Mouse (Mus musculus): ENCODE data around the gene Nol9. TPM values are rescaled to one million over a fixed set of nuclear protein-coding genes. Genes with fewer than 3 reads are reported as not detected.

The Nol9 gene
- polyA plus RNA-seq (2012; rRNA removed; ENCODE audit: low replicate concordance): 12.9 and 13.8 TPM in 2 replicates

DNA sequence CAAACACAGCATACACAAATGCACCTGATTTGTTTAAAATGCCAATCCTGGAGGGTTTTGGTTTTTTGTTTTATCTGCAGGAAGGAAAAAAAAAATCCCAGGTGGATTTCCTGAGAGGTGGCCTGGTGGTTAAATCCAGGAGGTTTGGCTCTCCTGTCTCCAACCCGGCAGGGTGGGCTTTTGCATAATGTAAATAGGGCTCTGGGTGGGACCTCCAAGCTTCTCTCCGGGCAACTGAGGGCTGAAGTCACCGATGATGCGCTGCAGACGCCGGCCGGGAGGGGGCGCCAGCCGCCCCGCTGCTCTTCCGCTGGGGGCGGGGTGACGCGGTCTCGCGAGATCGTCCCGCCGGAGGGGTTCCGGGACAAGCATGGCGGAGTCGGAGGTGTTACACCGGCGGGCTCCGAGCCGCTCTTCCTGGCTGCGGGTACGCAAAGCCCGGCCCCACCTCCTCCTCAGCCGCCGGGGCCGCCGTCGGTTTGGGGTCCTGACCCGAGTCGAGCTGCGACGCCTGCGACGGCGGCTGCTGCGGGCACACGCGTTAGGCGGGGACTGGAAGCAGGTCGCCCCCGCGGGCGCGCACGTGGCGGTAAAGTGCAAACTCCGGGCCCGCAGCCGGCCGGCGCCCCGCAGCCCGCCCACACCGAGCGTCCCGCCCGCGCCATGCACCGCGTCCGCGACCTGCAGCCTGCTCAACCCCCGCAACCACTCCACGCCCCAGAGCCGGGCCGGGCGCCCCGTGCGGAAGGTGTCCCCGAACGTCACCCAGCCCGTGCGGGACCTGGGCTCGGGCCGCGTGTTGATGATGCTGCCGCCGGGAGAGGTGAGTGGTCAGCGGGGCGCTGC, at the start of gene Nol9:
Gene Nol9 (plus strand): TSS at position 337 of the 846 bp plus-strand sequence.

DNA sequence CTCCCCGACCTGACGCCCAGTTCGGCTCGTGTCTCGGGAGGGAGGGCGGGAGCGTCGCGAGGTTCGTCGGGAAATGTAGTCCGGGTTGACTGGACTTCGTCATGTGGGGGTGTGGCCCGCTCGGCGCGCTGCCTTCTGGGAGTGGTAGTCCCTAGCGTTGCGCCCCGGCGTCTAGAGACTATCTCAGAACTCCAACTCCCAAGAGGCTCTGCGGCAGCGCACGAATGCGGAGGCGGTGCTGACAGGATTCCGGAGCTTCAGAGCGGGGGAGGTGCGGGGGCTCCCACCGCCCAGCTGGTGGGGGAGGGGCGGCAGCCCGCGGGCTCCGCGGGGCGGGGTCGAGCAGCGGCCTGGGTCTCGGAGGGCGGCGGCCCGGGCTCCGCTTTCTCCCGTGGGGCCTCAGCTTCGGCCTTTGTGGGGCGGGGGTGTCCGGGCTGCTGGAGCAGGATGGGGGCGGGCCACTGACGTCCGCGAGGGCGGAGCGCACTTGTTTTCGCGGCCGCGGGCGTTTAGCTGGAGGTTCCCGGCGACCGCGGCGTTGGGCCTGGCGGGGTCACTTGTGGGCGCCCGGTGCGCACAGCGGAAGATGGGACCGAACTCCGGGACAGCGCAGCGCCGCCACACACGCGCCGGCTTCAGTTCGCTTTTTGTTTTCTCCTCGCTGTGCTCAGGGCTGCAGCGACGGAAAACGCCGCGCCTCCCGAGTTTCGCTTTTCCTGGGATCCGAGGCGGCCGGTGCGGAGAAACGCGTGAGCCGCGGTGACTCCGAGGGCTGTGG, 42.8 kb upstream of the Nol9 start, which contains the start of gene Phf13:
Gene Phf13 (minus strand): TSS at position 86 of the 778 bp plus-strand sequence.

GRCm38 (mm10) chr4:152008622-152009075, 30.5 kb upstream of the Nol9 start, which contains the start of gene Klhl21:
Gene Klhl21, plus strand, starts transcription at chr4:152008803.

GRCm38 (mm10) chr4:152027524-152027923, 11.6 kb upstream of the Nol9 start, which contains the start of gene Zbtb48:
Gene Zbtb48, minus strand, starts transcription at chr4:152027671.

DNA sequence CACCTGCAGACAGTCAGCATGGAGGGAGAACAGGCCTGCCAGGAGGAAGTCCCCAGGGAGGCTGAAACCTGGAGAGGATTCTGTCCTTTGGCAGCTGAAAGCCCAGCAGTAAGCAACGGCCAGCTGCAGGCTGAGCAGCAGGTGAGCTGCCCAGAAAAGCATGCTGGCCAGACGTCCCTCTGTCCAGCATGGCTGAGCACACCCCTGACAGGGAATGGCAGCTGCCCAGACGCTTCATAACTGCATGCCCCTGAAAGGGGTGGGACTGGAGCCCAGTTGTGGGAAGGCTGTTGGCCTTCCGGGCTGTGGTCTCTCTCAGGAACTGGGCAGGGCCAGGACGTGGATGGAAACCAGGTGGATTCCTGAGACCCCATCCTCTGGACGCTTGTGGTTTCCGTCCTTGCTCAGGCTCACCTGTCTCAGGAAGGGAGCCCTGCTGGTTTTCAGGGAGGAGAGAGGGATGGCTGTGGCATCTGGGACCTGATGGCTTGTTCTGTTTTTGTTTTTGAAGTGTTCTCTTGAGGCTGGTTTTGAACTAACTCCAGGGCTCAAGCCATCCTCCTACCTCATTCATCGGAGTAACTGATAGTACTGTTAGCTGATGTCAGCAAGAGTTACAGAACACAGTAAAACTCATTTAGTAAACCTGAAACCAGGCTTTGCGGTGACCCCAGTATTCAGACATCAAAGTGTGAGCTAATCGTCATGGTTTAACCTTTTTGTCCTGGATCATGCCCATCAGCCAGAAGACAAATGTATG, 716 bp upstream of the Nol9 start, which contains the start of gene Tas1r1:
Gene Tas1r1 (minus strand): TSS at position 344 of the 760 bp plus-strand sequence.

DNA sequence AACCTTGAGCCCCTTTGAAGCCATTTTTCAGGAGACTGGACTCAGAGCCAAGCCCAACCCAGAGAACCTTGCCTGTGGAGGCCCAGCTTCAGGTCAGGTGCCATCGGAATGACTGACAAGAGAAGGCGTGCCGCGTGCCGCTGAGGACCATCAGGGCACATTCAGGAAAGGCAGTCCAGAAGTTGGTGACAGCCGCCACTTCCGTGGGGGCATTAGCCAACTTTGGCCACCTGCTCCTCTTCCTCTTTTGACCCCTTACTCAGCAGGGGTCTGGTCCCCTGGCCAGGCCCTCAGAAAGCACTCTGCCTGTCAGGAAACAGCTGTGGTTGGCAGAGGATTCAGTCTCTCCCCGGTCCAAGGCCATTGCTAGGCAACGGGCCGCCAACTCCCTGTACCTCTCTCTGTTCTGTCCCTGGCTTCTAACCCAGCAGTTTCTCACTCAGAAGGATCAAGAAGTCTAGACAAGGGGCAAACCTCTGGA, 33.0 kb downstream of the Nol9 start, which contains the start of gene Plekhg5:
Gene Plekhg5 (plus strand): TSS at position 378 of the 481 bp plus-strand sequence.

Other genes starting within 250 kb of the Nol9 start
- gene Camta1, start 177.4 kb upstream of the Nol9 start, polyA plus RNA-seq (2012; rRNA removed; ENCODE audit: low replicate concordance): 2.6 TPM in 2 replicates
- gene Dnajc11, start 105.6 kb upstream of the Nol9 start, polyA plus RNA-seq (2012; rRNA removed; ENCODE audit: low replicate concordance): 41.2 and 55.6 TPM in 2 replicates
- 19.8 and 34.8 TPM in 2 replicates for gene Thap3, start 50.3 kb upstream of the Nol9 start, polyA plus RNA-seq (2012; rRNA removed; ENCODE audit: low replicate concordance)
- 6.5 and 6.9 TPM in 2 replicates for gene Phf13, start 43.1 kb upstream of the Nol9 start, polyA plus RNA-seq (2012; rRNA removed; ENCODE audit: low replicate concordance)
- 19.2 and 22.7 TPM in 2 replicates for gene Klhl21, start 30.5 kb upstream of the Nol9 start, polyA plus RNA-seq (2012; rRNA removed; ENCODE audit: low replicate concordance)
- gene Zbtb48, start 11.7 kb upstream of the Nol9 start, polyA plus RNA-seq (2012; rRNA removed; ENCODE audit: low replicate concordance): 9.2 and 15.2 TPM in 2 replicates
- gene Tas1r1, start 753 bp upstream of the Nol9 start, polyA plus RNA-seq (2012; rRNA removed; ENCODE audit: low replicate concordance): 0.05 TPM in 2 replicates
- gene Plekhg5, start 33.2 kb downstream of the Nol9 start, polyA plus RNA-seq (2012; rRNA removed; ENCODE audit: low replicate concordance): 9.6 and 17.1 TPM in 2 replicates
- gene Tnfrsf25, start 76.6 kb downstream of the Nol9 start, polyA plus RNA-seq (2012; rRNA removed; ENCODE audit: low replicate concordance): 3.0 and 4.1 TPM in 2 replicates
- gene Espn, start 113.0 kb downstream of the Nol9 start, polyA plus RNA-seq (2012; rRNA removed; ENCODE audit: low replicate concordance): 273 and 642 TPM in 2 replicates
- 9.6 and 49.1 TPM in 2 replicates for gene Hes2, start 119.5 kb downstream of the Nol9 start, polyA plus RNA-seq (2012; rRNA removed; ENCODE audit: low replicate concordance)
- 29.0 and 38.7 TPM in 2 replicates for gene Acot7, start 138.8 kb downstream of the Nol9 start, polyA plus RNA-seq (2012; rRNA removed; ENCODE audit: low replicate concordance)
- 9.0 and 9.3 TPM in 2 replicates for gene Gpr153, start 234.9 kb downstream of the Nol9 start, polyA plus RNA-seq (2012; rRNA removed; ENCODE audit: low replicate concordance)